Mouse (Mus musculus) CH12.LX (cell line): ENCODE results near the gene Sacm1l. TPM values are rescaled to one million over a fixed set of nuclear protein-coding genes. Genes with fewer than 3 reads are reported as not detected.

Experiments
- DNase-seq: peaks from one replicate; pipeline ENCODE4 v3.0.0-alpha.2; 2013; ENCODE audit errors: extremely low read depth
- H3K27ac ChIP-seq: 2 replicates; pipeline ENCODE4 v1.5.1; 2012; ENCODE audit warnings: low read depth, mild to moderate bottlenecking, control low read depth, moderate library complexity; ENCODE audit not compliant: insufficient read depth
- H3K27me3 ChIP-seq: replicated peaks from 2 replicates; pipeline ENCODE3; 2012; ENCODE audit warnings: inconsistent platforms
- H3K36me3 ChIP-seq, 2 experiments: replicated peaks in 1 of 2; 2 replicates each; pipeline versions ENCODE3 to v1.6.1; 2012; ENCODE audit warnings: inconsistent platforms in 1 of 2, low read length in 1 of 2, mild to moderate bottlenecking in 1 of 2, mixed read lengths in 1 of 2, moderate library complexity in 1 of 2; ENCODE audit not compliant: control insufficient read depth in 1 of 2, insufficient read depth in 1 of 2
- H3K4me1 ChIP-seq, 2 experiments: 2 replicates each; pipeline ENCODE4 v1.6.1; 2012; ENCODE audit warnings: inconsistent platforms in 1 of 2, moderate library complexity in 1 of 2; ENCODE audit not compliant: insufficient read depth in 2 of 2, control insufficient read depth in 1 of 2
- H3K4me2 ChIP-seq: 2 replicates; pipeline ENCODE4 v1.6.1; 2012; ENCODE audit warnings: low read depth, mild to moderate bottlenecking, control low read depth; ENCODE audit not compliant: poor library complexity, insufficient read depth, severe bottlenecking
- H3K4me3 ChIP-seq, 3 experiments: fragments of 150-350 bp in 1 of 3; sonication (generic) in 1 of 3; replicated peaks in 1 of 3; 2 replicates each; pipeline versions ENCODE3 to v1.5.1; 2011 to 2012; ENCODE audit warnings: low read depth in 2 of 3, low read length in 2 of 3, mild to moderate bottlenecking in 2 of 3, moderate library complexity in 2 of 3, control low read depth in 1 of 3, improper control_type of control experiment in 1 of 3, inconsistent platforms in 1 of 3, mixed read lengths in 1 of 3; ENCODE audit not compliant: poor library complexity in 1 of 3
- H3K79me2 ChIP-seq: replicated peaks from 2 replicates; pipeline ENCODE4 v1.6.1; 2012; ENCODE audit warnings: mild to moderate bottlenecking, moderate library complexity; ENCODE audit not compliant: control insufficient read depth, poor library complexity, insufficient read depth, severe bottlenecking; ENCODE audit errors: extremely low read depth
- H3K9ac ChIP-seq: 2 replicates; pipeline ENCODE4 v1.6.1; 2012; ENCODE audit warnings: low read depth, mild to moderate bottlenecking, control low read depth, moderate library complexity; ENCODE audit not compliant: insufficient read depth
- H3K9me3 ChIP-seq: replicated peaks from 2 replicates; pipeline ENCODE3; 2012; ENCODE audit warnings: low read length, inconsistent platforms, mixed read lengths
- EP300 ChIP-seq: IDR thresholded peaks from 2 replicates; pipeline ENCODE4 v1.6.1; 2011; ENCODE audit warnings: low read length, improper control_type of control experiment
- JUN ChIP-seq: IDR thresholded peaks from 2 replicates; pipeline ENCODE4 v1.6.1; 2011; ENCODE audit warnings: low read depth, mild to moderate bottlenecking, low read length, improper control_type of control experiment, moderate library complexity; ENCODE audit not compliant: insufficient read depth
- JUND ChIP-seq: conservative IDR thresholded peaks from 2 replicates; pipeline ENCODE4 v1.6.1; 2011; ENCODE audit warnings: low read depth, low read length, improper control_type of control experiment
- MAX ChIP-seq: IDR thresholded peaks from 2 replicates; pipeline ENCODE4 v1.6.1; 2011; ENCODE audit warnings: low read length, improper control_type of control experiment
- POLR2A ChIP-seq: IDR thresholded peaks from 2 replicates; pipeline ENCODE4 v1.6.1; 2011; ENCODE audit warnings: low read depth, mild to moderate bottlenecking, improper control_type of control experiment, low read length
- POLR2AphosphoS2 ChIP-seq: IDR thresholded peaks from 2 replicates; pipeline ENCODE4 v1.6.1; 2011; ENCODE audit warnings: low read depth, low read length, improper control_type of control experiment
- RCOR1 ChIP-seq: conservative IDR thresholded peaks from 2 replicates; pipeline ENCODE4 v1.6.1; 2012; ENCODE audit warnings: low read depth, mild to moderate bottlenecking, inconsistent platforms, low read length, improper control_type of control experiment
- SMC3 ChIP-seq: IDR thresholded peaks from 2 replicates; pipeline ENCODE4 v1.6.1; 2011; ENCODE audit warnings: low read depth, low read length, improper control_type of control experiment
- USF1 ChIP-seq: IDR thresholded peaks from 2 replicates; pipeline ENCODE4 v1.6.1; 2014; ENCODE audit warnings: low read depth, mild to moderate bottlenecking, inconsistent platforms, low read length, improper control_type of control experiment
- ZMIZ1 ChIP-seq: IDR thresholded peaks from 2 replicates; pipeline ENCODE4 v1.6.1; 2012; ENCODE audit warnings: low read depth, mild to moderate bottlenecking, inconsistent platforms, low read length, improper control_type of control experiment
- dilution Hi-C: fragments of 300-500 bp; cut with MboI; formaldehyde crosslinking; loops from 2 replicates; pipeline ENCODE4 v1.14.3; 2020; ENCODE audit warnings: low sequenced_read_pairs; ENCODE audit not compliant: extremely low pct_unique_long_range_greater_than_20kb, extremely low pct_ligation_motif_present
- in situ Hi-C: fragments of 300-500 bp; cut with MboI; formaldehyde crosslinking; loops from 3 replicates; pipeline ENCODE4 v1.14.3; 2019; ENCODE audit warnings: low sequenced_read_pairs, low pct_ligation_motif_present, low pct_unique_long_range_greater_than_20kb, mixed read lengths
- polyA plus RNA-seq: library from polyadenylated mRNA; unstranded; fragments of >175 nt; gene quantifications from 2 replicates; pipeline ENCODE4 v1.2.1, GENCODE M21; 2012; ENCODE audit warnings: low read depth; ENCODE audit not compliant: insufficient read length
- total RNA-seq, 2 experiments: library from RNA; depleted of rRNA; stranded (reverse); fragments of 300-350 nt in 1 of 2; fragments of >200 nt in 1 of 2; gene quantifications; 2 replicates each; pipeline ENCODE4 v1.2.3; 2012 to 2014

Gene Sacm1l
- total and polyA plus RNA-seq, 3 experiments = 31.1 to 67.6 (median 37.4) TPM

GRCm38 (mm10) chr9:123530158-123530475, 558 bp downstream of the Sacm1l start:
- H3K4me3 ChIP-seq = peak overlapping the region; percentile 72 to 95 (median 94)
- H3K9ac ChIP-seq = peak overlapping the region; percentile 53
- DNase-seq = no peak
- in situ Hi-C loops (no loop called here), dilution Hi-C loops (no loop called here)
- no peak for TF ChIP-seq RCOR1
- no peak for TF ChIP-seq MAX
- no peaks in the 10 kb centered on the region for H3K27me3 ChIP-seq
- H3K4me2 ChIP-seq = peak overlapping the region; percentile 82
- no peaks in the 10 kb centered on the region for H3K9me3 ChIP-seq
- H3K79me2 ChIP-seq = peaks cover 41% of the 10 kb centered on the region
- H3K36me3 ChIP-seq = peaks cover 0 to 2% of the 10 kb centered on the region in 2 experiments
- H3K4me1 ChIP-seq = peaks cover 6 to 48% of the 10 kb centered on the region in 2 experiments
- H3K27ac ChIP-seq = peak overlapping the region; percentile 39; the same call in 1 of the 2 replicates

GRCm38 (mm10) chr9:123530566-123531130, 1.1 kb downstream of the Sacm1l start:
- Histone ChIP-seq H3K27ac (no peak overlapping the region), H3K79me2 (peaks cover 42% of the 10 kb centered on the region), H3K4me3 (peak overlapping the region; percentile 72 to 95 (median 94)), H3K9me3 (no peaks in the 10 kb centered on the region), H3K9ac (peak overlapping the region; percentile 53), H3K36me3 (peaks cover 0 to 3% of the 10 kb centered on the region in 2 experiments), H3K4me2 (peak overlapping the region; percentile 82), H3K27me3 (no peaks in the 10 kb centered on the region), H3K4me1 (peaks cover 7 to 51% of the 10 kb centered on the region in 2 experiments)
- in situ Hi-C loops = no loop called here
- DNase-seq = no peak
- no peak for TF ChIP-seq ZMIZ1
- TF ChIP-seq USF1 = peak; percentile 14; the same call in 1 of the 2 replicates
- no peak for TF ChIP-seq MAX
- TF ChIP-seq SMC3 = no peak
- dilution Hi-C loops = no loop called here

- Histone ChIP-seq H3K9me3 (no peaks in the 10 kb centered on the region), H3K27me3 (no peaks in the 10 kb centered on the region), H3K79me2 (peaks cover 48% of the 10 kb centered on the region), H3K4me1 (peaks cover 13 to 56% of the 10 kb centered on the region in 2 experiments), H3K4me3 (peak overlapping the region in 2 of 3 experiments; percentile 72 to 94), H3K36me3 (peaks cover 3 to 6% of the 10 kb centered on the region in 2 experiments), H3K27ac (no peak overlapping the region), H3K9ac (peak overlapping the region; percentile 53), H3K4me2 (peak overlapping the region; percentile 82)
- dilution Hi-C loops = no loop called here
- DNase-seq = no peak
- in situ Hi-C loops = no loop called here
- TF ChIP-seq POLR2AphosphoS2 = no peak
- 0 out of 2 replicates have a peak, but pooled peaks have one; percentile 56 for TF ChIP-seq JUND
- peak; percentile 22; the same call in 1 of the 2 replicates for TF ChIP-seq JUN
- TF ChIP-seq EP300 = peak; percentile 24; the same call in 1 of the 2 replicates
- no peak for TF ChIP-seq POLR2A
Observed at GRCm38 (mm10) chr9:123531234-123531633, 1.7 kb downstream of the Sacm1l start.
